In the genomic region with DNA sequence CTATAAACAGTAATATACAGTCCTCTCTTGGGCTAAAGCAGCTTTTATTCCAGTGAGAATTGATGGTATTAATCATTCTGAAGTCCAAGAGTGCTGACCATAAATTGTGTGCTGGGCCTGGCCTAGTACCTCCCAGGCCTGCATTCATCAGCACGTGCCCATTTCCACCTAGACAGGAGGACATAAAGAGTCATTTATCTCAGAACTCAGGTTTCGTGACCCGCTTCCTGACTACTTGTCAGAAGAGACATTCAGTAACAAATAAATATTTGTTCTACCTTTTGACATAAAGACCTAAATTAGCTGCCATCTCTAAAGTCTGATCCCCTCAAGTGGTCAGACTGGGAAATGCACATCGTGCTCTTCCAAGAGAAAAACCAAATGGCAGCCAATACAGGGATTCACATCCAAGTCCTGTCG, we compare ENCODE assay signal across 8 mouse cellular contexts.
A peak's percentile ranks its signal among the peaks of the same experiment; 100 is the strongest.
DNase-seq lines count a peak whose midpoint lies in the region; ATAC-seq lines count a peak whose summit lies in the region.
"Had no signal": no experiment of that assay in that cellular context is flagged by ENCODE, and none has a peak within 500 bp of the region (broad histone marks: within the 10 kb centered on the region; RNA-seq: fewer than 3 reads in every experiment).

No protein-coding gene starts in this region.

- H3K4me2 ChIP-seq in midbrain, embryonic 11.5 days = no peak overlapping the region
- H3K4me2 ChIP-seq in midbrain, embryonic 15.5 days = no peak overlapping the region
- no peak overlapping the region for H3K4me2 ChIP-seq in intestine, embryonic 15.5 days (replicated peaks)
- H3K4me2 ChIP-seq: limb, embryonic 12.5 days had no signal

- no peak overlapping the region for H3K9ac ChIP-seq in midbrain, embryonic 11.5 days (ENCODE audit: low read length)
- no peak overlapping the region for H3K9ac ChIP-seq in midbrain, embryonic 15.5 days
- H3K9ac ChIP-seq in intestine, embryonic 15.5 days = no peak overlapping the region
- H3K9ac ChIP-seq: limb, embryonic 12.5 days had no signal

- H3K4me1 ChIP-seq in midbrain, embryonic 11.5 days (ENCODE audit: control insufficient read depth, insufficient read depth, low read length) = no peaks in the 10 kb centered on the region
- H3K4me1 ChIP-seq in midbrain, embryonic 15.5 days = no peaks in the 10 kb centered on the region
- H3K4me1 ChIP-seq in intestine, embryonic 15.5 days (replicated peaks) = 0 out of 2 replicates have a peak, but pooled peaks cover 2% of the 10 kb centered on the region

- DNase-seq in midbrain, embryonic 11.5 days (ENCODE audit: low spot score, missing footprints) = no peak
- DNase-seq in retina, postnatal 7 days (ENCODE audit: low read depth, low spot score) = peak; percentile 6
- no peak for DNase-seq in heart, adult 8-10 months (ENCODE audit: low spot score)

- H3K36me3 ChIP-seq in midbrain, embryonic 11.5 days (ENCODE audit: control insufficient read depth, insufficient read depth, low read length) = no peaks in the 10 kb centered on the region
- no peaks in the 10 kb centered on the region for H3K36me3 ChIP-seq in midbrain, embryonic 15.5 days (replicated peaks)
- no peaks in the 10 kb centered on the region for H3K36me3 ChIP-seq in intestine, embryonic 15.5 days
- H3K36me3 ChIP-seq: limb, embryonic 12.5 days had no signal

- ATAC-seq in midbrain, embryonic 11.5 days (ENCODE audit: low FRiP score) = 0 out of 2 replicates have a peak, but pooled peaks have one; percentile 42
- ATAC-seq in midbrain, embryonic 15.5 days (replicated peaks) = no peak; the same call in 1 of the 2 replicates
- ATAC-seq in common myeloid progenitor, adult 5-6 weeks (replicated peaks; ENCODE audit: low read depth, poor library complexity, severe bottlenecking) = peak; percentile 76
- ATAC-seq in intestine, embryonic 15.5 days = peak; percentile 68; the same call in 1 of the 2 replicates
- ATAC-seq in cerebellum, adult (ENCODE audit: insufficient number of reproducible peaks, low FRiP score, low TSS enrichment) = no peak

- H3K27ac ChIP-seq in midbrain, embryonic 11.5 days (ENCODE audit: low read depth, low read length) = no peak overlapping the region
- no peak overlapping the region for H3K27ac ChIP-seq in midbrain, embryonic 15.5 days
- no peak overlapping the region for H3K27ac ChIP-seq in intestine, embryonic 15.5 days
- H3K27ac ChIP-seq: limb, embryonic 12.5 days had no signal

- H3K4me3 ChIP-seq in midbrain, embryonic 11.5 days (ENCODE audit: low read depth, low read length) = no peak overlapping the region
- no peak overlapping the region for H3K4me3 ChIP-seq in midbrain, embryonic 15.5 days
- H3K4me3 ChIP-seq in intestine, embryonic 15.5 days (replicated peaks) = no peak overlapping the region
- H3K4me3 ChIP-seq: limb, embryonic 12.5 days had no signal

- no peaks in the 10 kb centered on the region for H3K27me3 ChIP-seq in midbrain, embryonic 11.5 days (ENCODE audit: control insufficient read depth, insufficient read depth, low read length)
- no peaks in the 10 kb centered on the region for H3K27me3 ChIP-seq in midbrain, embryonic 15.5 days (replicated peaks)
- H3K27me3 ChIP-seq in intestine, embryonic 15.5 days (replicated peaks) = no peaks in the 10 kb centered on the region

- WGBS in midbrain, embryonic 11.5 days = 48% methylated on average over 5 of the region's 5 CpGs
- 52% methylated on average over 5 of the region's 5 CpGs for WGBS in midbrain, embryonic 15.5 days
- whole genome bisulfite sequencing in intestine, embryonic 15.5 days = 16% methylated on average over 5 of the region's 5 CpGs

- no peaks in the 10 kb centered on the region for H3K9me3 ChIP-seq in midbrain, embryonic 11.5 days (ENCODE audit: control insufficient read depth, low read length)
- H3K9me3 ChIP-seq in midbrain, embryonic 15.5 days = no peaks in the 10 kb centered on the region
- no peaks in the 10 kb centered on the region for H3K9me3 ChIP-seq in intestine, embryonic 15.5 days
- H3K9me3 ChIP-seq: limb, embryonic 12.5 days had no signal

Comparison
In these comparisons a context has a peak if more than half of its experiments do, and no peak if none do; other contexts are left out.
1. ATAC-seq: peak in midbrain, embryonic 11.5 days (single experiment), common myeloid progenitor, adult 5-6 weeks (single experiment) and intestine, embryonic 15.5 days (single experiment); none in midbrain, embryonic 15.5 days (single experiment) and cerebellum, adult (single experiment).